Mouse (Mus musculus) adrenal gland, postnatal 14 days (tissue): Measurements from ENCODE around the gene Tmprss11d. TPM values are rescaled to one million over a fixed set of nuclear protein-coding genes. Genes with fewer than 3 reads are reported as not detected.
"Not testable (repeated sequence)": the region's sequence is repeated elsewhere in the genome, so short reads cannot be mapped to it uniquely, and the experiment has no call there.

Experiments used
- DNase-seq: peaks from one replicate; pipeline ENCODE4 v3.0.0; 2021; ENCODE audit warnings: mixed read lengths
- long read RNA-seq, 2 experiments: library from polyadenylated mRNA; stranded (forward); transcript quantifications; one replicate each; pipeline ENCODE4 v2.0.0; 2021
- total RNA-seq: library from RNA; stranded (reverse); gene quantifications from 2 replicates; pipeline ENCODE4 v1.2.3, GENCODE M21; 2021

Gene Tmprss11d
- total RNA-seq, result not detected in 2 replicates
- long read RNA-seq, experiment 1, result 0 reads
- long read RNA-seq, experiment 2, result 0 reads

DNA sequence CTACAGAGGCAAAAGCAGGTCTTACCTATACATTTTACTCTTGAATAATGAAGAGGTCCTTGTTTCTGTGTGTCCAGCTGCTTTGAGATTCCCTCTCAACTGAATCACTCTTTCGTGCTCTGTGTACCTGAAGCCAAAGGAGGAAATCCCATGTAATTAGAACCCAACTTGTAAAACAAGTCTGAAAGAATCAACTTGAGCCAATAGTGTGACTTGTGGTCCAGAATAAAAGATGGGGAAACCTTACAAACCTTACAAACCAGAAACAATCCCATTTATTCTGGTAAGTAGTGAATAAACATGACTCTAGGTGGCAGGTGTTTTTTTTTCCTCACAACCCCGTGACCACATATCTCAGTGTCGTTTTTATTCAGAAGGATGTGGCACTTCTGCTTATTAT is at the start of gene Tmprss11d:
Gene Tmprss11d (minus strand): TSS at position 101 of the 400 bp plus-strand sequence.
- DNase-seq, result no peak

DNA sequence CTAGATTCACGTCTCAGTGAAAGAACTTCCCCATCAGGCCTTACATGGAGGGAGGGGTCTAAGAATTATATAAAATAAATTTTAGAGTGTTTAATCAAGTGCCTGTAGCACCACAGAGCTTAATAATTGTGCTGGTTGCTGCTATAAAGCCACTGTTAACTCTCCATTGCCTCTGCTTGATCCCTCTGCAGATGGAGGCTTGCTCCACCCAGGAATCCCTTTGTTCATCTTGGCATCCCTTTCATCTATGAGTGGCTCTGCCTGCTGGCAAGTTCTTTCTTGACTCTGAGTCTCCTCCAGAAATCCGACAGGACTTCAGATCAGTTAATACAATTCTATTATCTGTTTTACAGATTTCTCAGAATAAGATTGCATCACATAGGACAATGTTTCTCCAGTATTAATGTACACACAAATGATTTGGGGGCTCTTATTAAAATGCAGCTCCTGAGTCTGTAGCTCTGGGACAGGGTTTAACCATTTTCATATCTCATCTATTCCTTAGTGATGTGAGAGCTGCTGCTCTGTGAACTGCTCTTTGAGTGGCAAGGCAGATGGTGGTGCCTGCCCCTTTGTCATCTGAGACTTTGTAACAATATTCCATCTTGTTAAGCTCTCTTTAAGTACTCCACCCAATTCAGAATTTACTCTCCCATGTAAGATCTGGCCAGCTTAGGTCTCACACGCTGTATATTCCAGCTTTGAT is 48.3 kb upstream of the Tmprss11d start:
- no peak for DNase-seq

DNA sequence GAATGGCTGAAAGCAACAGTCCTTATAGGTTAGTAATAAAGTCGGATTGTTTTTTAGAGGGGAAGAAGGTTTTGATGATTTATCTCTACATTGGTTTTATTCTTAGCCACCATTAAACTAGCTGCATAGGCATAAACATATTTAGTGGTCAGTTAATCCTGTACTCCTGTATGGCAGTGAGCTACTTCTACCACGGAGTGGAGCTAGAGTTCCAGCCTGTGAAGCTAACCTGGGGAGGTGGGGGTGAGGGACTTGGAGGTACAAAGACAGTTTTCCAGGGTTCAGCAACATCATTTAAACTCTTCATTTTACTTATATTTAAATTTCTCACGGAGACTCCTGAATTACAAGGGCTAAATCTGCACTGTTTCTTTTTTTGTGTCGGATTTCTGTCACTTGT is 46.3 kb upstream of the Tmprss11d start:
- DNase-seq, result peak; percentile 7

DNA sequence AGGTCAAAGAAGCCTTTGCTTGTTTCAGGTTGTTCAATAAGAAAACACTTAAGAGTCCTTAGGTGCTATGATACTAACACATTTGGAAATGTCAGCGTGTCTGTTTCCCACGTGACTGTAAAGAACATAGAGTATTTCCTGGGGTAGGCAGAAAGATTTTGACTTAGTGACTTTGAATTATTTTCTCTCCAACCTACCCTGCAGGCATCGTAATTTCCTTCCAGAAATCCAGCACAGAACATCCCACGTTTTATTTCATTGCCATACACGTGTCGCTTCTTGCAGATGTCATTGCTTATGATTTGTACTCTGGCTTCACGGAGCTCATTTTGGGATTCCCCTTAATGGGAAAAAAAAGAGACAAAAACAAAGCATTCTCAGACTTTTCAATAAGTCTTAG is 41.1 kb upstream of the Tmprss11d start:
- no peak for DNase-seq

- peak; percentile 12 for DNase-seq
Measured at GRCm38 (mm10) chr5:86410815-86411214, 37.6 kb upstream of the Tmprss11d start.

DNA sequence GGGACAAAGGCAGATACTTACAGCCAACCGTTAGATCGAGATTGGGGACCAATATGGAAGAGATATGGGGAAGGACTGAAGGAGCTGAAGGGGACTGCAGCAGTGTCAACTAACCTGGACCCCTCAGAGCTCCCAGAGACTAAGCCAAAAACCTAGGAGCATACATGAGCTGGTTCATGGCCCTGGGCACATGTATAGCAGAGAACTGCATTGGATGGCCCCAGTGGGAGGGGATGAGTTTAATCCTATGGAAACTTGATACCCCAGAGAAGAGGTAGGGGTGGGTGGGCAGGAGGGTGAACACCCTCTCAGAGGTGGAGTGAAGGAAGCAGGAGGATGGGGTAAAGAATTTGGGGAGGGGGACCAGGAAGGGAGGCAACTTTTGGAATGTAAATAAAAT is 34.7 kb upstream of the Tmprss11d start:
- DNase-seq, result no peak

GRCm38 (mm10) chr5:86407191-86407590 is 34.0 kb upstream of the Tmprss11d start:
- no peak for DNase-seq

- no peak for DNase-seq
Measured at GRCm38 (mm10) chr5:86359412-86359985, 13.7 kb downstream of the Tmprss11d start.

DNA sequence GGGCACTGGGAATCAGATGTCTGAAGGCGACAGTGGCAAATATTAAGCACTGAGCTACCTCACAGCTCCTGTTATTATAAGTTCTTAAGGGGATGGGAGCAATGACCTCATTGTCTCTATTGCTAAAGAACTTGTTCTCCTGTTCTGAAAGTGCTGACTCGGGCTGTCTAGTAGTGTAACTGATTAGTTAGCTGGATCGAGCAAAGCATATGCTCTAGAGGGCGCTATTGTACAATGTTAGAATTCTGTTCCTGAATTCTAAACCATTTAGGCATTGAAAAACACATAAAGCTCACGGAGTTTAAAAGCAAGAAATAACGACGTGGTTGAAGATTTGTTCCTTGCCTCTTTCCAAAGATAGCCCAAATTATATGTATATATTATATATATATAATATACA is 20.3 kb downstream of the Tmprss11d start:
- peak; percentile 41 for DNase-seq

GRCm38 (mm10) chr5:86318018-86318956 is 54.9 kb downstream of the Tmprss11d start:
- not testable (repeated sequence) for DNase-seq

- no peak for DNase-seq
Measured at GRCm38 (mm10) chr5:86306116-86306515, 67.1 kb downstream of the Tmprss11d start.

DNA sequence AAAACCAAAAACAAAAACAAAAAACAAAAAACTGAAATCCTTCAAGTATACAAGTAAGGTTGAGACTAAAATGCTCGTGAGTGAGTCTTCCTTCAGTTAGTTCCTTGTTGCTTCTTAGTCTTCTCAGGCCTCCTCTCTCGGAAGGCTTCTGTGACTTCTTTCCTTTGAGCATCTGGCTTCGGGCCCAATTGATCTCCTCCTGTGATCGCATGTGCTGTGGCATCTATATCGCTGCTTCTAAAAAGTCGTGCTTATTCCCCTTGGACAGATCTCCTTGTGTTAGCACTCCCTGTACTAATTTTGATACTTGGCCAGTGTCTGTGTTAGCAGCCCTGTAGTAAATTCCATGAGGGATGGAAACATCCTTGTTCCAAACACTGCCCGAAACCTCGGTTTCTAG is 69.3 kb downstream of the Tmprss11d start:
- DNase-seq, result no peak

GRCm38 (mm10) chr5:86289208-86289607 is 84.0 kb downstream of the Tmprss11d start, which contains the start of gene Tmprss11c:
Gene Tmprss11c, minus strand, starts transcription at chr5:86289308.
- no peak for DNase-seq

Other genes starting within 250 kb of the Tmprss11d start
- gene Uba6, start 200.6 kb downstream of the Tmprss11d start, total RNA-seq, result 14.3 and 14.7 TPM in 2 replicates
- 0.41 and 0.83 TPM in 2 replicates for gene Gnrhr, start 175.5 kb downstream of the Tmprss11d start, total RNA-seq
- not detected in 2 replicates for gene Tmprss11c, start 84.1 kb downstream of the Tmprss11d start, total RNA-seq
- gene Tmprss11a, start 95.6 kb upstream of the Tmprss11d start, total RNA-seq, result not detected in 2 replicates
- gene Tmprss11g, start 145.2 kb upstream of the Tmprss11d start, total RNA-seq, result not detected in 2 replicates